Mouse (Mus musculus) right cerebral cortex, postnatal 4 days (tissue): Measurements from ENCODE around the gene Ptges2.
A peak's percentile ranks its signal among the peaks of the same experiment; 100 is the strongest.
"Not testable (repeated sequence)": the region's sequence is repeated elsewhere in the genome, so short reads cannot be mapped to it uniquely, and the experiment has no call there.

ENCODE experiments used
- DNase-seq: peaks from one replicate; pipeline ENCODE4 v3.0.0-alpha.2; 2022

Ptges2 gene

DNA sequence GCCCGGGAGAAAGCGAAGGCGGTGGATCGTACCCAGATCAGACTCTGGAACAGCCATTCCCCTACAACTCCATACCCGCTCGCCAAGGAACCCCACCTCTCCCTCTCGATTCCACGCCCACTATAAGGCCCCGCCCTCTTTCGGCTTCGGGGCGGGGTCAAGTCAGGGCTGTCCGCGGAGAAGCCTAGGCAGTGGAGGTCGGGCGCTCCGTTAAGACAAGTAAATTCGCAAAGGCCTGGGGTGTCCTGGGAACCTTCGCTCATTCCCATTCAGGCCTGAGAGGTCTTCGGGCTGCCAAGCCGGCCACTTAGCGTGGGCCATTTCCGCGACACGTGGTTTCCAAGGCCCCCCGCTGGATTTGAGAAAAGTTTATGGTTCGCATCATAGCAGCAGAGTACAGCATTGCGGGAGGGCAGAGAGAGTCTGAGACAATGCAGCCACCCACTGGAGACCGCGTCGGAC is at the start of gene Ptges2:
Gene Ptges2 (plus strand): TSS at position 413 of the 462 bp plus-strand sequence.
- peak; percentile 76 for DNase-seq

DNA sequence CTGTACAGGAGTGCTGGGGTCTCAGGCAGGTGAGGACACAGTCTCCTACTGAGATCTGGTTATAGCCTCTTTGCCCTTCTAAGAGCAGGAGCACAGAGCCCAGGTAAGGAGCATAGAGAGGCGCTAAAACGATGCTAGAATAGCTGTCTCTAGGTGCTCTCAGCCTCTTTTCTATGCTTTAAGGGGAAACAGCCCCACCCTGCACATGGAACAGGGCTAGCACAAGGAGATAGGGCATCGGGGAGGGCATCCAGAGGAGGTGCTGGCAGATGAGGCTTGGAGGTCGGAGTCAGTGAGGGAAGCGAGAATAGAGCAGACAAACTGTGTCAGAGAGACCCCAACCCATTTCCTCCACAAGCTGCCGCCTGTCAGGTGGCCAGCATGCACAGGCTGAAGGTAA is 48.7 kb upstream of the Ptges2 start:
- DNase-seq = no peak

DNA sequence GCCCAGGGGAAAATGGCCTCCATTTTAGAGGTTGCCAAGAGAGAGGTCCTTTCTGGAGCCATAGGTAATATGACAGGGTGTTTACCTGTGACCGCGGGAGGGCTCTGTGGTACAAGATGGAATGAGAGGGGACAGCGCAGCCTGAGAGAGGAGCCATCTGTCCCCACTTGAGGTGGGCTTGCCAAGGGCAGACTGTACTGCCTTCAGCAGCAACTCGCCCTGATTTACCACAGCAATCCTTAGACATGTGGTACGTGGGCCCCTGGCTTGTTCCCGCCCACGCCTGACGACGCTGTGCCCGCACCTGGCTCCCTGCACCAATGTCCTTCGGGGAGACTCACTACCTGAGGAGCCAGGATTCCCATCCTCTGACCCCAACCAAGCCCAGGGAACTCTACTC is 47.4 kb upstream of the Ptges2 start:
- DNase-seq = no peak

DNA sequence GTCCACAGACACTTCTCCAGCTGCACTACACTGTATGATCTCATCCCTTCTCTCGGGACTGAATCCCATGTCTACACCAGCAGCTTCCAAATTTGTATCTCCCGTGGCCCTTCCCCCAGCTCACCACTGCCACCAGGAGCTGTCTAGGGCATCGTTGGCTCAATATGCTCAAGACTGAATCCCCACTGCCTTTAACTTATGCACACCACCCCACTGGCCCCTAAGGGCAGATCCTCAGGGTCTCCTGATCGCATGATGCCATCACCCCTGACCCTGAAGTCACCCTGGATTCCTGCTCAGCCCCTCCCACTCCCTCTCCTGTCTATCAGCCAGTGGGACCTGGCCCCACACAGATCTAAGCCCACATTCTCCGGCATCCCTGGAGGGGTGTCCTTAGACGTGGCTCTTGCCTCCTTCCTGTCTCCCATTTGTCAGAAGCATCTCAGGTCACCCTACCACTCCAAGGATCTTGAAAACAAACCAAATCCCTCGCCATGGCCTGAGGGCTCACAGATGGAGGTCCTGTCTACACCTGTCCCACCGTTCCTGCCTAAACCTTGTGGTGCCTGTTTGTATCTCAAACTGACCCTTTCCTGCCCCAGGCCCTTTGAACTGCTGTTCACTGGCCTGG is 46.0 kb upstream of the Ptges2 start:
- no peak for DNase-seq

DNA sequence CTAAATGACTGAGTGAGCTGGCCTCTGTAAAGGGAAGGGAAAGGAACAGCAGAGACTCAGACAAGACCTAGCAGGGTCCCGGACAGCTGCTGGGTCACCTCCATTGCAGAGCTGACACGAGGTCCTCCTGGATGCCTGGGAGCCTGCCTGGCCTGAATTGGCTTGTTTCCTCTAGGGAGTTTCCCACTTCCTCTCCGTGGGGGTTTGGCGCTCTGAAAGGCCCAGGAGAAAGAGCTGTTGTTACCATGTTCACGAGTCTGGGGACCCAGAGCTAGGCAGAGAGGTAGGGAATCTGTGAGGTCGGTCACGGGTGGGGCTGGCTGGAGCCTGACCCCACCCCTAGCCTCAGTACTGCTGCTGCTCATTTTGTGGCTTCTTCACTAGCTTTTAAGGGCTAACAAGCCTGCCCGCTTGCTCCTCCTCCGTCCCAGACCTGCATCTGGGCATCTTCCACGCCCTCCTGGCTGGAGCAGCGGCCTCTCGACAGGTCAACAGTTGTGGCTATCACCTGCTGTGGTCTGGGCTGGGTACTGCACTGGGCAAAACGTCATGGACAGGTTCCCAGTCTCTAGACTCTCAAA is 45.1 kb upstream of the Ptges2 start:
- DNase-seq = no peak

DNA sequence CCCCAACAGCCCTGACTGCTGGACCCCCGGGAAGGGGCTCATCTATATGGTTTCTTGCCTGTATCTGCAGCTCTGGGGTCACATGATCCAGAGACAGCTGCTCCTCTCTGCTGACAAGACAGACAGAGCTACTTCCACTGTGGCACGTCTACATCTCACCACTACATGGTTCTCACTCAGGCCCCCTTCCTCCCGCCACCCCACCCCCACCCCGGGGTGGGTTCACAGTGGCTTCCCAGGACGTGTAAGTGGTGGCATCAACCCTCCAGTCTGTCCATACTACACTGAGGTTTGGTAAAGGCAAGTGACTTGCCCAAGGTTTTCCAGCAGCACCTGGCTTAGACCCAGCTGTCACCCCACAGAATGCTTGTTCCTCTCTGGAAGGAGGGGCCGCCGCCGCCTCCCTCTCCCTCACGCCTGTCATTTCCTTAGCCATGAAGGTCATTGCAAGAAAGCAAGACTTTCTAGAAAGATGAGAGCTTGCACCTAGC is 44.2 kb upstream of the Ptges2 start:
- no peak for DNase-seq

DNA sequence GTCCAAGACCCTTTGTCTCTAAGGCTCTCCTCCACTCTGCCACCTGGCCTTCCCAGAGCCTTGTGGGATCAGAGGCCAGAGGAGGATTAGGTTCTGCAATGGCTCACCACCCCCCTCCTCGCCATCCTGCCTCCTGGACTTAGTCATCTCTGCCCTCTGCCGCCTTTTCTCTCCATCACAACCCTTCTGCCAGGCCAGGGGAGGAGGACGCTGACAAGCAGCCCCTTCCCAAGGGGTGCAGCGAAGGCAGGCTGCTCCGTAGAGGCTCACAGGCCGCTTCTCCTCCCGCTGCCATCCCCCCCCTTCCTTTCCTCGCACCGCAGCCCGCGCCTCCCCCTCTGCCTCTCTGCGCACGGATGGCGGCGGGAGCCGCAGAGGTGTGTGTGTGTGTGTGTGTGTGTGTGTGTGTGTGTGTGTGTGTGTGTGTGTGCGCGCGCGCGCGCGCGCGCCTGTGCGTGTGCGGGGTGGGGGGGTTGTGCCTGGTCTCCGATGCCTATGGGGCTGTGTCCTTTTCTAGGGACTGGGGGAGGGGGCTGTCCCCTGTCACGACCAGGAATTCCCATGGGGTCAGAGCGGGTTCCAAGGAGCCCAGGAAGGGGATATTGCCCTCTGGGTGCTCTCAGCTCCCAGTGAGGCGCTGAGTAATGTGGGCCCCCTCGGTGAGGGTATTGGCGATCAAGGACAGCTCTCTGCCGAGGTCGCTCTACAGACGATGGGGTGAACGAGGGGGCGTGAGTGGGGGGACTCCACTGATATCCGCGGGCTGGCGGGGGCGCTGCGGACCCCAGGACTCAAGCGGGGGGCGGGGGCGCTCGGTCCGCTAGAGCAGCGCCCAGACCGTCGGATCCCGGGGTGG is 43.3 kb upstream of the Ptges2 start, which contains the start of gene Ciz1:
Gene Ciz1 (plus strand): TSS at position 177 of the 856 bp plus-strand sequence.
- peak; percentile 74 for DNase-seq

DNA sequence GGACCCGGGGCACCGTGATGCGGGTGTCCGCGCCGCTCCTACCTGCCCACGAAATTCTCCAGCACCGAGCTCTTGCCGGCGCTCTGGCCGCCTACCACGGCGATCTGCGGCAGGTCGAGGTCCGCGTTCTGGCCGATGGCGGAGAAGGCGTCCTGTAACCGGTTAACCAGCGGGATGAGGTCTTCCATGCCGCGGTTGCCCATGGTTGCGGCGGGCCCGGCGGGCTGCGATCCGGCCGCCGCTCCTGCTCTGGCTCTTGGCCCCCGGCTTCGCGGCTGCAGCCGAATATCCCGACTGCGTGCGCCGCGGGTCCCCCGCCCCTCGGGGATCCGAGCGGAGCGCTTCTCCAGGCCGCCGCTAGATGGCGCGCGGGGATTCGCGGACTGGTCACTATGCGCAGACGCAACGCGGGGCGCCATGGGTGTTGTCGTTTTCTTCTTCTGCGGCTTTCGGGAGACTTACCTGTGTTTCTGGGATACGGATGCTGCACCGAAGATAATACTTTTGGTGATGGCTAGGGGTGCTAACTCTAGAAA is 42.6 kb upstream of the Ptges2 start, which contains the start of gene Dnm1:
Gene Dnm1 (minus strand): TSS at position 332 of the 536 bp plus-strand sequence.
- DNase-seq = peak; percentile 97

DNA sequence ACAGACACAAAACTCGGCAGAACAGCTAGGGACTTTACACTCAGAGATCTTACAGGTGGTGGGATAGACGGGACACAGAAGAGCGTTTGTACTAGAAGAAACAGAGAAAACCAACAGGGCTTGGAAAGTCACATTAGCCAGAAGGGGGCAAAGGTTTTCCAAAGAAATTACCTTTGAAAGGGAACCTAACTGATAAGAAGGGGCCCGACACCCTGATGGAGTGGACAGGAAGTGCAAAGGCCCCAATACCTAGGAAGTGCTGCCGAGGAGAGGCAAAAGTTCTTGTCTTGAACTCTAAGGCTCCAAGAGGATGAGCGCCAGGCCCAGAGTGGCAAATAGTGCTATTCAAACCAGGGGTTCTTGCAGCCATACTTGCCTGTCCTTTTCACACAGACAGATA is 41.9 kb upstream of the Ptges2 start:
- no peak for DNase-seq

DNA sequence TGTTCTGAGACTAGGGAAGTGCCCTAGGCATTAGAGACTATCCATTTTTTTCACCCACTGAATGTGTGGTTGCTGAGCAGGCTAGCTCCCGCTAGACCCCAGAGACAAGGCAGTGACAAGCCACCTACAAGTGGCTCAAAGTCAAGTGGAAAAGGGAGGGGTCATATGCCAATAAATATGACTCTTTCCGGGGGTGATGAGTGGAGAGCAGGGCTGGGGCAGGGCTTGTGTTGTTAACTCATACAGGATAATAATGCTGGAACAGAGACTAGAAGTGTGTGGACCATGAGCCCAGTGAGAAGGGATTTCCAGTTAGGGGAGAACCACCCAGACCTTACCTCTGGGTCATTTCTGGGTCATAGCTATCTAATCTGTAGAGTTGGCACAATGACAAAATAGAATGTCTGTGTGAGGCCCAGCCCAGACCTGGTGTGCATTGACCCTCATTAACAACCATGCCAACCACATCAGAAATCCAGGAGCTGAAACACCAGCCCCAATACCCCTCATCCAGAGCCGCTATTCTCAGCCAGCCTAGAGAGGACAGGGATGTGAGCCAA is 41.3 kb upstream of the Ptges2 start:
- DNase-seq = no peak

DNA sequence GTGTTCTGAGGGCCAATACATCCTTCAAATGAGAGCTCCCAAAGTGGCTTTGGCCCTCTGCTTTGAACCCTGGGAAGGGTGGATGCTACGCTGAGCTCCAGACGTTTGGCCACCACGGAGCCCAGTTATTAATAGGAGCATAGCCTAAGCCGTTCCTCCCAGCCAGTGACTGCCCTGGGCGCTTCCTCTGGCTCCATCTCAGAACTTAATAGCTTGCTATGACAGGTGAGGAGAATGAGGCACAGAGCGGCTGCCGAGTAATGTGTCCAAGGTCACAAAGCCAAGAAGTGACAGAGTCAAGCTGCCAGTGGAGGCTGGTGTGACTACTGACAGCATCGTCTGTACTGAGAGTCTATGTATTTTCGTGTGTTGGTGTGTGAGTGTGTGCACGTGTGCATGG is 39.5 kb upstream of the Ptges2 start:
- no peak for DNase-seq

DNA sequence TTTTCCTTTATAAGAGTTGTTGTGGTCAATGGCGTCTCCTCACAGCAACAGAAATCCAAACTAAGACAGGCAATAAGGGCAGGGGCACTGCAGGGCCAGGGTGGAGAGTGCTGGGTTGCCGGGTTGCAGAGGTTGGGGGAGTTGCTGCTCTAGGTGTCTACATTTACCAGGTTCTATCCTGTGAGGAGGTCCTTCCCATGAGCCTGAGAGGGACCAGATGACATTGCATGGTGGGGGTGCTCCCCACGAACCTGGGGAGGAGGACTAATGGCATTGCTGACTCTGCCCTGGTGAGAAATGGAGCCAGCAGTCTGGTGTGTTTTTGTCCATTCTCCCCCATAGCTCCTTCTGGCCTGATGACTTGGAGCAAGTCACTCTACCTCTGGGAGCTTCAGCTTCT is 38.0 kb upstream of the Ptges2 start:
- no peak for DNase-seq

DNA sequence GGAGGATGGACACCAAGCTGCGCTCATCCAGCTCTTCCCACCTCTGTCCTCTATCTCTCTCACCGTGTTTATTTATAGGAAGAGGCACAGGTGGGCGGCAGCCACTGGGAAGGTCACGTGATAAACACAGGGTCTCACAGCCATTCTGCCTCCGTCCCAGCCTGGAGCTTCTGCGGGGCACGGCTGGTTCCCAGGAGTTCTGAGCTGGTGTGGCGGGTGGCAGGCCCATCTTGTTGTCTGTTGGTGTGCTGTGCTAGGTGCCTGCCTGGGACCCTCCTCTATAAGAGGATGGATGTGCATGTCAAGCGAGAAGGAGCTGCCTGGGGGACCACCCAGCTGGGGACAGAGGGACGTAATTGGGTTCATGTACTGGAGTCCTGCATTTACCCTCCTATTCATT is 37.3 kb upstream of the Ptges2 start:
- DNase-seq = no peak

DNA sequence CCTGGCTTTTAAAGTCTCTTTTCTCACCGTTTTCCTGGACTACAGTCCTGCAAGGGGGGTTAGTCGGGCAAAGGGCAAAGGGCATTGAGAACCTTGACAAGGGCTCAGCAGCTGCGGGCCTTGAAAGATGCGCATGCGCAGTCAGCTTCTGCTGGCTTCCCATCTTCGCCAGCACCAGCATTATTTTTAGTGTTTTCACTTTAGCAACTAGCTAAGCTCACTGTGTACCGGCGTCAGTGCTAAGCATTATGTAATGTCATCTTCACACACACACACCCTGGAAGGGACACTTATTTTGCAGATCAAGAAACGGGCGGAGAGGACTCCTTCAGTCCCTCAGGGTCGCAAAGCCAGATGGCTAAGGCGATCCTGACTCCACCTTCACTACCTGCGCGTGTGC is 35.0 kb upstream of the Ptges2 start:
- DNase-seq = peak; percentile 66

DNA sequence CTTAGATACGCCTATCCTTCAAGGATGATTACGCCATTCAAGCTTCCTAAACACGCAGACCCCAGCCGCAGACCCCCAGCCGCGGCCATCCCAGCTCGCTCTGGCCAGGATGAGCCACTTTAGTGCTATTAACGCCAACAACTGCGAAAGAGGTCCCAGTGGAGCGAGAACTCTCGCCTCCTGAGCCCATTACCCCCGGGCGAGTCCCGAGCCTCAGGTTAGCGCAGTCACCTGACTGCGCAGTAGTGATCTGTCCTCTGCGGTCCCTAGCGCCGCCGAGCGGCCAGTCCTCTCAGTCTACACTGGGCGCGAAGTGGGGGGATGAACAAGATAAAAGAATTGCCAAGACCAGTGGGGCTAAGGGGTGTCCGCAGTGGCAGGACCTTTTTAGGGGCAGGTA is 34.3 kb upstream of the Ptges2 start:
- peak; percentile 61 for DNase-seq

DNA sequence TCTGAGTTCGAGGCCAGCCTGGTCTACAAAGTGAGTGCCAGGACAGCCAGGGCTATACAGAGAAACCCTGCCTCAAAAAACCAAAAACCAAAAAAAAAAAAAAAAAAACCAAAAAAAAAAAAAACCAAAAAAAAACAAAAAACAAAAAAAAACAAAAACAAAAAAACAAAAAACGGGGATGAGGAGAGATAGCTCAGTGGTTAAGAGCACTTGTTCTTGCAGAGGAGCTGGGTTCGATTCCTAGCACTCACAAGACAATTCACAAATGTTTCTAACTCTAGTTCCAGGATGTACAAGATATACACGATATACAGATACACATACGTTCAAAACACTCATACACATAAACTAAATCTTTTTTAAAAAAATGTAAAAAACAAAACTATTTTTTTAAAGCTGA is 33.4 kb upstream of the Ptges2 start:
- not testable (repeated sequence) for DNase-seq

DNA sequence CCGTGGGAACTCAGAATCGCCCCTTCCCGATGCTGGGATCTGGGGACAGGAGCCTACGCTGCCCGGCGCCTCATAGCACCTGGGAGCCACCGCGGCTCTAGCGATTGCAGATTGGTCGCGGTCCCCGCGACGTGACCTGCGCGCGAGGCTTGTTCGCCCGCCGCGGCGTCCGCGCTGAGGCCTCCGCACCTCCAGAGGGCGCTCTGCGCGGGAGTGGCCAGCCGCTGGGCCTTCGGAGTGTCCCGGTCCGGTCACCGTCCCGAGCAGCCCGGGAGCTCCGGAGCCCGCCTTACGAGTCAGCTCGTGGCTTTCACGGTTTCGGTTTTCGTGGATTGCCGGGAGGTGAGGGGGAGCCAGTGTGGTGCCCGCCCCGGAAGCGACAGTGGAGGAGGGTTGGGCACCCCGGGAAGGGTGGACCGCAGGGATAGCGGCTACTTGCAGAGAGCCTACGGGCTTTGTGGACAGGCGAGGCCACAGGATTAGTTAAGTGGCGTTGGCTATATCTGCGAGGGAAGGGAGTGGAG is 32.8 kb upstream of the Ptges2 start:
- DNase-seq = peak; percentile 89

DNA sequence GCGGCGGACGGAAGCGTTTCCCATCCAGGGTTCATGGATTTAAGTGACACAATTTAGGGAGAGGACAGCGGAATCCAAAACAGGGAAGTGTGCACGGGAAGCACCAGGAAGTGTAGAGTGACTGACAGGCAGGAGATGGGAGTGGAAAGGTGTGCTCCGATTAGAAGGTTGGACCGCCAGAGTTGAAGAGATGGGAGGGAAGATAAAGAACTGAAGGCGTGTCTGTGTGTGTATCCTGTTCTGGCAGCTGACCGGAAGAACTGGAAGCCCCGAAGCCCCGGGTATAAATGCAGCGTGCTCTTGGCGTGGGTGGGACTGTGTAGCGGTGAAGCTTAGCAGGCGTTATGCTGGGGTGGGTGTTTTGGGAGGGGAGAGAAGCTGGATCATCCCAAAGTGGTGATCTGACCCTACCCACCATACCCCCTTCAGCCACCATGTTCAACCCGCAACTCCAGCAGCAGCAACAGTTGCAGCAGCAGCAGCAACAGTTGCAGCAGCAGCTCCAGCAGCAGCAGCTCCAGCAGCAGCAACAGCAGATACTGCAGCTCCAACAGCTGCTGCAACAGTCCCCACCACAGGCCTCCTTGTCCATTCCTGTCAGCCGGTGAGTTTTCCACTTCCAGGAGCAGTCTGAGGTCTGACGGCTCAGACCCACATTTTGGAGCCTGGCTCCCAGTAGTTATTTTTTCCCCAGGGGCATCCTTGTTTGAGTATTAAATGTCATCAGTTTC is 32.2 kb upstream of the Ptges2 start:
- DNase-seq = no peak

DNA sequence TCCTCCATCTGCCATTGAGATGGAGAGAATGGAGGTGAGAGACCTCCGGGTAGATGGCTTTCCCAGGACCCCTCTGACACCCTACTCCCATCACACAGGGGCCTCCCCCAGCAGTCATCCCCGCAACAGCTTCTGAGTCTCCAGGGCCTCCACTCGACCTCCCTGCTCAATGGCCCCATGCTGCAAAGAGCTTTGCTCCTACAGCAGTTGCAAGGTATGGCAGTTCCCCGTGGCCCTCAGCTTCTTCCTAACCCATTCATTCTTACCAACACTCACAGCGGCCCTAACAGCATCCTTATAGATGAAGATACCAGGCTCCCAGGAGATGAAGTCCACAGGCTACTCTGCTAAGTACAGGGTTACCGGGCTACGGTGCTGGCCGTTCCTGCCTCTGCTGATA is 31.6 kb upstream of the Ptges2 start:
- no peak for DNase-seq

DNA sequence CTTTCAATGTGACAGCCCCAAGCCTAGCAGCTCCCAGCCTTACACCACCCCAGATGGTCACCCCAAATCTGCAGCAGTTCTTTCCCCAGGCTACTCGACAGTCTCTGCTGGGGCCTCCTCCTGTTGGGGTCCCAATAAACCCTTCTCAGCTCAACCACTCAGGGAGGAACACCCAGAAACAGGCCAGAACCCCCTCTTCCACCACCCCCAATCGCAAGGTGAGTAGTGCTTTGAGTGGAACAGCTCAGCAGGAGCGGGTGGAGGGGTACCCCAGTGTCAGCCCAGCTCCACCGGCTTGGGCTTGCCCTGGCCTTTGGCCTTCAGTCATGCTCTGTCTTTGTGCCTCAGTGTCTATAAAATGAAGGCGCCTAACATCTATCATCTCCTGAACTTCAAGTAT is 28.4 kb upstream of the Ptges2 start:
- DNase-seq = no peak

DNA sequence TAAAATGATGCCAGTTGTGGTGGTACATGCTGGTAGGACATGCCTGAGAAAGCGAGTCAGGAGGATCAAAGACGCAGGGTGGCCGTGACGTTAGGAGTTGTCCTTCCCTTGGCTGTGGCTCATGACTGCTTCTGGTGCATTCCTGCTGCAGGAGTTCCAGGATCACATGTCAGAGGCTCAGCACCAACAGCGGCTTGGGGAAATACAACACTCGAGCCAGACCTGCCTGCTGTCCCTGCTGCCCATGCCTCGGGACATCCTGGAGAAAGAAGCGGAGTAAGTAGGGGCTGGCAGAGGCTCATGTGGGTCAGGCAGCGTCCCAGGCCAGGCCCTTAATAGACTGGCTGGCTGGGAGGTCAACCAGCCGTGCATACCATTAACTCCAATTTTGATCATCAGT is 21.5 kb upstream of the Ptges2 start:
- no peak for DNase-seq

DNA sequence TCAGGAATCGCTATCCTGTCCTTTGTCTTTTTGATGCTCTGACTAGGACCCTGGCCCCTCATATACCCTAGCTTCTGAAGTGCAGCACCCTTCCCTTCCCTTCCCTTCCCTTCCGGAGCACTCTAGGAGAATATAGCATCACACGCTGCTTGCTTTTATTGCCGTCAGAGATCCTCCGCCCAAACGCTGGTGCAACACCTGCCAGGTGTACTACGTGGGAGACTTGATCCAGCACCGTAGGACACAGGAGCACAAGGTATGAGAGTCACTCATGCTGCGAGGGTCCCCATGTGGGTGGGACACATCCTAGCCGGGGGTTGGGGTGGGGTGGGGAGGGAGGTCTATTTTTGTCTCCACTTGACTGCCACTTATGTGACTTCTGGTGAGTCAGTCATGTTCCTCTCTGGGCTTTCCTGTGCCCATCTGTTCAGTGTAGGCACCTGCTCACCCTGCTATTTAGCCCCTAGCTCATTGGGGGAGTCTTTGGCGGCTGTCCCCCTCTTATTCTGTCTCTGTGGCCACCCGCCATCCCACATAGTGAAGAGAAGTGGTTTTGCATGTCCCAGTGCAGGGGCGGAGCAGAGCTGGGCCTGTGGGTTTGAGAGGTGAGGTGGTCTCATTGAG is 20.3 kb upstream of the Ptges2 start:
- no peak for DNase-seq
